Mouse (Mus musculus): ENCODE data around the gene Klhdc2. TPM values are rescaled to one million over a fixed set of nuclear protein-coding genes. Genes with fewer than 3 reads are reported as not detected.

Gene Klhdc2
- total RNA-seq (2021): 100 to 1,000 TPM; 126 to 147 TPM
- long read RNA-seq, experiment 1, transcript Klhdc2-201 (13 exons, 1,905 nt): major isoform, 299 of 327 reads
- long read RNA-seq, experiment 1, partial matches to known transcripts: 5 of 327 reads
- long read RNA-seq, experiment 1, other reads (novel, unspliced or antisense): 23 of 327 reads
- long read RNA-seq, experiment 2, transcript Klhdc2-201 (13 exons, 1,905 nt): major isoform, 152 of 165 reads
- long read RNA-seq, experiment 2, partial matches to known transcripts: 3 of 165 reads
- long read RNA-seq, experiment 2, other reads (novel, unspliced or antisense): 10 of 165 reads

GRCm38 (mm10) chr12:69296511-69297410 is at the start of gene Klhdc2:
Gene Klhdc2 (plus strand): TSS chr12:69296681.
- peak; percentile 87 to 88 for DNase-seq (ENCODE audit: extremely low spot score in 1 of 2, low spot score in 2 of 2)
- peak within 1 kb of the TSS; percentile 98 for H3K4me3 ChIP-seq
- peak within 1 kb of the TSS; percentile 97 for H3K27ac ChIP-seq
- intact Hi-C loops (cut with DNase I): loop anchor here (2.0 kb wide), 2 partner anchors 56 to 100 kb away; partner anchors contain the start of genes Gm49383 and Klhdc1
- no peak for TF ChIP-seq CTCF (IDR thresholded peaks at IDR 0.05)

- Histone ChIP-seq H3K27ac (no peak overlapping the region), H3K4me3 (no peak overlapping the region)
- TF ChIP-seq CTCF (IDR thresholded peaks at IDR 0.05): no peak
- no peak for DNase-seq (ENCODE audit: extremely low spot score in 1 of 2, low spot score in 2 of 2)
- intact Hi-C loops (cut with DNase I): no loop called here
These were observed 46.7 kb upstream of the Klhdc2 start for GRCm38 (mm10) chr12:69249766-69250165.

- TF ChIP-seq CTCF (IDR thresholded peaks at IDR 0.05): no peak
- Histone ChIP-seq H3K4me3 (no peak overlapping the region), H3K27ac (no peak overlapping the region)
- DNase-seq (ENCODE audit: extremely low spot score in 1 of 2, low spot score in 2 of 2): no peak
- intact Hi-C loops (cut with DNase I): no loop called here
These were observed 45.7 kb upstream of the Klhdc2 start for GRCm38 (mm10) chr12:69250756-69251155.

- Histone ChIP-seq H3K27ac (no peak overlapping the region), H3K4me3 (no peak overlapping the region)
- no peak for TF ChIP-seq CTCF (IDR thresholded peaks at IDR 0.05)
- intact Hi-C loops (cut with DNase I): no loop called here
- no peak for DNase-seq (ENCODE audit: extremely low spot score in 1 of 2, low spot score in 2 of 2)
These were observed 42.7 kb upstream of the Klhdc2 start for GRCm38 (mm10) chr12:69253806-69254205.

- intact Hi-C loops (cut with DNase I): no loop called here
- no peak for DNase-seq (ENCODE audit: extremely low spot score in 1 of 2, low spot score in 2 of 2)
- no peak for TF ChIP-seq CTCF (IDR thresholded peaks at IDR 0.05)
- Histone ChIP-seq H3K4me3 (no peak overlapping the region), H3K27ac (no peak overlapping the region)
These were observed 38.6 kb upstream of the Klhdc2 start for GRCm38 (mm10) chr12:69257836-69258235.

GRCm38 (mm10) chr12:69262251-69262650 is 34.2 kb upstream of the Klhdc2 start:
- DNase-seq (ENCODE audit: extremely low spot score in 1 of 2, low spot score in 2 of 2): no peak
- no peak overlapping the region for H3K27ac ChIP-seq
- TF ChIP-seq CTCF (IDR thresholded peaks at IDR 0.05): no peak
- H3K4me3 ChIP-seq: no peak overlapping the region
- intact Hi-C loops (cut with DNase I): no loop called here

- Histone ChIP-seq H3K27ac (no peak overlapping the region), H3K4me3 (no peak overlapping the region)
- no peak for DNase-seq (ENCODE audit: extremely low spot score in 1 of 2, low spot score in 2 of 2)
- no peak for TF ChIP-seq CTCF (IDR thresholded peaks at IDR 0.05)
- intact Hi-C loops (cut with DNase I): no loop called here
These were observed 31.4 kb upstream of the Klhdc2 start for GRCm38 (mm10) chr12:69265031-69265430.

- intact Hi-C loops (cut with DNase I): no loop called here
- no peak overlapping the region for H3K27ac ChIP-seq
- H3K4me3 ChIP-seq: no peak overlapping the region
- no peak for TF ChIP-seq CTCF (IDR thresholded peaks at IDR 0.05)
- no peak for DNase-seq (ENCODE audit: extremely low spot score in 1 of 2, low spot score in 2 of 2)
These were observed 28.4 kb upstream of the Klhdc2 start for GRCm38 (mm10) chr12:69267956-69268632.

GRCm38 (mm10) chr12:69268956-69269355 is 27.5 kb upstream of the Klhdc2 start:
- no peak for TF ChIP-seq CTCF (IDR thresholded peaks at IDR 0.05)
- H3K4me3 ChIP-seq: no peak overlapping the region
- no peak for DNase-seq (ENCODE audit: extremely low spot score in 1 of 2, low spot score in 2 of 2)
- intact Hi-C loops (cut with DNase I): no loop called here
- H3K27ac ChIP-seq: no peak overlapping the region

GRCm38 (mm10) chr12:69279931-69280469 is 16.5 kb upstream of the Klhdc2 start:
- no peak overlapping the region for H3K4me3 ChIP-seq
- intact Hi-C loops (cut with DNase I): no loop called here
- no peak for DNase-seq (ENCODE audit: extremely low spot score in 1 of 2, low spot score in 2 of 2)
- TF ChIP-seq CTCF (IDR thresholded peaks at IDR 0.05): no peak
- no peak overlapping the region for H3K27ac ChIP-seq

GRCm38 (mm10) chr12:69280915-69281314 is 15.6 kb upstream of the Klhdc2 start:
- no peak for TF ChIP-seq CTCF (IDR thresholded peaks at IDR 0.05)
- H3K4me3 ChIP-seq: no peak overlapping the region
- DNase-seq (ENCODE audit: extremely low spot score in 1 of 2, low spot score in 2 of 2): no peak
- no peak overlapping the region for H3K27ac ChIP-seq
- intact Hi-C loops (cut with DNase I): no loop called here
